Mouse (Mus musculus): Measurements from ENCODE around the gene Kcnmb3. TPM values are rescaled to one million over a fixed set of nuclear protein-coding genes. Genes with fewer than 3 reads are reported as not detected.

Kcnmb3 gene
- polyA plus RNA-seq, 1 experiment from 2014 or later = 0.22 TPM

GRCm38 (mm10) chr3:32490076-32490927, 1.7 kb downstream of the Kcnmb3 start:
- H3K27me3 ChIP-seq (replicated peaks) = no peaks in the 10 kb centered on the region
- no peak for ATAC-seq (replicated peaks)
- 86% methylated on average over 15 of the region's 15 CpGs for WGBS

GRCm38 (mm10) chr3:32488172-32488571, 3.9 kb downstream of the Kcnmb3 start:
- Histone ChIP-seq H3K4me3 (no peak overlapping the region), H3K9ac (no peak overlapping the region), H3K27ac (no peak overlapping the region), H3K27me3 (replicated peaks) (no peaks in the 10 kb centered on the region), H3K9me3 (no peaks in the 10 kb centered on the region), H3K4me2 (no peak overlapping the region), H3K4me1 (no peaks in the 10 kb centered on the region), H3K36me3 (replicated peaks) (no peaks in the 10 kb centered on the region)
- no peak for ATAC-seq (replicated peaks)
- 88% methylated on average over 6 of the region's 6 CpGs for WGBS

More at GRCm38 (mm10) chr3:32490076-32490927, 1.7 kb downstream of the Kcnmb3 start:
- H3K4me2 ChIP-seq = no peak overlapping the region
- H3K9ac ChIP-seq = no peak overlapping the region
- H3K4me1 ChIP-seq = no peaks in the 10 kb centered on the region
- no peak overlapping the region for H3K4me3 ChIP-seq
- H3K27ac ChIP-seq = no peak overlapping the region
- no peaks in the 10 kb centered on the region for H3K9me3 ChIP-seq
- H3K36me3 ChIP-seq (replicated peaks) = no peaks in the 10 kb centered on the region

- WGBS = 86% methylated on average over 4 of the region's 4 CpGs
- H3K27me3 ChIP-seq (replicated peaks) = no peaks in the 10 kb centered on the region
- H3K9me3 ChIP-seq = no peaks in the 10 kb centered on the region
- no peaks in the 10 kb centered on the region for H3K4me1 ChIP-seq
- ATAC-seq (replicated peaks) = no peak
- H3K27ac ChIP-seq = no peak overlapping the region
- no peak overlapping the region for H3K4me3 ChIP-seq
- no peak overlapping the region for H3K9ac ChIP-seq
- no peak overlapping the region for H3K4me2 ChIP-seq
- no peaks in the 10 kb centered on the region for H3K36me3 ChIP-seq (replicated peaks)
These were observed 5.5 kb downstream of the Kcnmb3 start for GRCm38 (mm10) chr3:32486543-32486942.

- Histone ChIP-seq H3K36me3 (replicated peaks) (no peaks in the 10 kb centered on the region), H3K9ac (no peak overlapping the region), H3K4me1 (no peaks in the 10 kb centered on the region), H3K4me2 (no peak overlapping the region), H3K9me3 (no peaks in the 10 kb centered on the region), H3K4me3 (no peak overlapping the region), H3K27ac (no peak overlapping the region), H3K27me3 (replicated peaks) (no peaks in the 10 kb centered on the region)
- 83% methylated on average over 3 of the region's 3 CpGs for WGBS
- no peak for ATAC-seq (replicated peaks)
These were observed 9.0 kb downstream of the Kcnmb3 start for GRCm38 (mm10) chr3:32483035-32483434.

- no peaks in the 10 kb centered on the region for H3K27me3 ChIP-seq (replicated peaks)
- H3K27ac ChIP-seq = no peak overlapping the region
- no peak overlapping the region for H3K4me3 ChIP-seq
- 86% methylated on average over 7 of the region's 7 CpGs for WGBS
- H3K9me3 ChIP-seq = no peaks in the 10 kb centered on the region
- no peak for ATAC-seq (replicated peaks)
- H3K4me2 ChIP-seq = no peak overlapping the region
- H3K9ac ChIP-seq = no peak overlapping the region
- H3K4me1 ChIP-seq = no peaks in the 10 kb centered on the region
- no peaks in the 10 kb centered on the region for H3K36me3 ChIP-seq (replicated peaks)
These were observed 12.1 kb downstream of the Kcnmb3 start for GRCm38 (mm10) chr3:32479961-32480360.

- WGBS = 85% methylated on average over 10 of the region's 10 CpGs
- H3K4me3 ChIP-seq = no peak overlapping the region
These were observed 18.8 kb downstream of the Kcnmb3 start for GRCm38 (mm10) chr3:32473184-32473583.

GRCm38 (mm10) chr3:32472191-32472900, 19.7 kb downstream of the Kcnmb3 start:
- WGBS = 79% methylated on average over 14 of the region's 14 CpGs
- Histone ChIP-seq H3K9ac (no peak overlapping the region), H3K36me3 (replicated peaks) (no peaks in the 10 kb centered on the region), H3K27ac (no peak overlapping the region), H3K4me1 (no peaks in the 10 kb centered on the region), H3K4me3 (no peak overlapping the region), H3K27me3 (replicated peaks) (no peaks in the 10 kb centered on the region), H3K4me2 (no peak overlapping the region), H3K9me3 (no peaks in the 10 kb centered on the region)
- peak; percentile 50; the same call in 1 of the 2 replicates for ATAC-seq (replicated peaks)

More at GRCm38 (mm10) chr3:32473184-32473583, 18.8 kb downstream of the Kcnmb3 start:
- Histone ChIP-seq H3K36me3 (replicated peaks) (no peaks in the 10 kb centered on the region), H3K4me2 (no peak overlapping the region), H3K9ac (no peak overlapping the region), H3K4me1 (no peaks in the 10 kb centered on the region), H3K27ac (no peak overlapping the region), H3K9me3 (no peaks in the 10 kb centered on the region), H3K27me3 (replicated peaks) (no peaks in the 10 kb centered on the region)
- no peak for ATAC-seq (replicated peaks)

- Histone ChIP-seq H3K4me3 (no peak overlapping the region), H3K27me3 (replicated peaks) (no peaks in the 10 kb centered on the region), H3K9me3 (no peaks in the 10 kb centered on the region), H3K4me2 (no peak overlapping the region), H3K27ac (no peak overlapping the region), H3K36me3 (replicated peaks) (no peaks in the 10 kb centered on the region), H3K9ac (no peak overlapping the region), H3K4me1 (no peaks in the 10 kb centered on the region)
- no peak for ATAC-seq (replicated peaks)
- 91% methylated on average over 6 of the region's 6 CpGs for WGBS
These were observed 20.9 kb downstream of the Kcnmb3 start for GRCm38 (mm10) chr3:32471098-32471497.

- ATAC-seq (replicated peaks) = no peak
- no peak overlapping the region for H3K4me2 ChIP-seq
- H3K27ac ChIP-seq = no peak overlapping the region
- 74% methylated on average over 7 of the region's 7 CpGs for WGBS
- no peaks in the 10 kb centered on the region for H3K9me3 ChIP-seq
- H3K27me3 ChIP-seq (replicated peaks) = no peaks in the 10 kb centered on the region
- no peak overlapping the region for H3K4me3 ChIP-seq
- H3K36me3 ChIP-seq (replicated peaks) = no peaks in the 10 kb centered on the region
- H3K9ac ChIP-seq = no peak overlapping the region
- H3K4me1 ChIP-seq = no peaks in the 10 kb centered on the region
These were observed 21.6 kb downstream of the Kcnmb3 start for GRCm38 (mm10) chr3:32470449-32470848.

- 75% methylated on average over 4 of the region's 4 CpGs for WGBS
- no peak for ATAC-seq (replicated peaks)
These were observed 23.6 kb downstream of the Kcnmb3 start for GRCm38 (mm10) chr3:32468411-32468810.

GRCm38 (mm10) chr3:32467321-32467720, 24.7 kb downstream of the Kcnmb3 start:
- Histone ChIP-seq H3K9ac (no peak overlapping the region), H3K4me1 (no peaks in the 10 kb centered on the region), H3K36me3 (replicated peaks) (peaks cover 13% of the 10 kb centered on the region; the same call in 1 of the 2 replicates), H3K9me3 (no peaks in the 10 kb centered on the region), H3K27ac (no peak overlapping the region), H3K4me2 (no peak overlapping the region), H3K4me3 (no peak overlapping the region), H3K27me3 (replicated peaks) (no peaks in the 10 kb centered on the region)
- 96% methylated on average over 4 of the region's 4 CpGs for WGBS
- no peak for ATAC-seq (replicated peaks)

More at GRCm38 (mm10) chr3:32468411-32468810, 23.6 kb downstream of the Kcnmb3 start:
- H3K9ac ChIP-seq = no peak overlapping the region
- no peaks in the 10 kb centered on the region for H3K27me3 ChIP-seq (replicated peaks)
- no peak overlapping the region for H3K27ac ChIP-seq
- H3K9me3 ChIP-seq = no peaks in the 10 kb centered on the region
- H3K4me1 ChIP-seq = no peaks in the 10 kb centered on the region
- H3K4me2 ChIP-seq = no peak overlapping the region
- H3K4me3 ChIP-seq = no peak overlapping the region
- 0 out of 2 replicates have a peak, but pooled peaks cover 4% of the 10 kb centered on the region for H3K36me3 ChIP-seq (replicated peaks)

- H3K36me3 ChIP-seq (replicated peaks) = peaks cover 67% of the 10 kb centered on the region; the same call in 1 of the 2 replicates
- no peak for ATAC-seq (replicated peaks)
These were observed 32.3 kb downstream of the Kcnmb3 start for GRCm38 (mm10) chr3:32459777-32460176.

More at GRCm38 (mm10) chr3:32459777-32460176, 32.3 kb downstream of the Kcnmb3 start:
- 62% methylated on average over 4 of the region's 4 CpGs for WGBS
- Histone ChIP-seq H3K9ac (no peak overlapping the region), H3K4me3 (no peak overlapping the region), H3K9me3 (no peaks in the 10 kb centered on the region), H3K4me2 (no peak overlapping the region), H3K27ac (no peak overlapping the region), H3K4me1 (no peaks in the 10 kb centered on the region), H3K27me3 (replicated peaks) (no peaks in the 10 kb centered on the region)
